Mouse (Mus musculus): Measurements from ENCODE around the gene Fam174b.

Fam174b gene

GRCm38 (mm10) chr7:73740111-73741035 is at the start of gene Fam174b:
Gene Fam174b (plus strand): TSS chr7:73740302.
- in situ Hi-C loops (cut with MboI): no loop called here

- in situ Hi-C loops (cut with MboI): no loop called here
Measured at GRCm38 (mm10) chr7:73697092-73697491, 43.0 kb upstream of the Fam174b start.

- in situ Hi-C loops (cut with MboI): no loop called here
Measured at GRCm38 (mm10) chr7:73704305-73704704, 35.8 kb upstream of the Fam174b start.

GRCm38 (mm10) chr7:73713506-73713905 is 26.6 kb upstream of the Fam174b start:
- in situ Hi-C loops (cut with MboI): no loop called here

- in situ Hi-C loops (cut with MboI): no loop called here
Measured at GRCm38 (mm10) chr7:73715928-73716749, 24.0 kb upstream of the Fam174b start.

- in situ Hi-C loops (cut with MboI): no loop called here
Measured at GRCm38 (mm10) chr7:73716841-73717240, 23.3 kb upstream of the Fam174b start.

- in situ Hi-C loops (cut with MboI): no loop called here
Measured at GRCm38 (mm10) chr7:73718031-73718430, 22.1 kb upstream of the Fam174b start.

GRCm38 (mm10) chr7:73718497-73719007 is 21.6 kb upstream of the Fam174b start:
- in situ Hi-C loops (cut with MboI): no loop called here

GRCm38 (mm10) chr7:73721046-73721445 is 19.1 kb upstream of the Fam174b start:
- in situ Hi-C loops (cut with MboI): no loop called here

- in situ Hi-C loops (cut with MboI): no loop called here
Measured at GRCm38 (mm10) chr7:73721764-73722163, 18.3 kb upstream of the Fam174b start.

- in situ Hi-C loops (cut with MboI): no loop called here
Measured at GRCm38 (mm10) chr7:73729913-73730312, 10.2 kb upstream of the Fam174b start.

GRCm38 (mm10) chr7:73730430-73731022 is 9.6 kb upstream of the Fam174b start:
- in situ Hi-C loops (cut with MboI): no loop called here

- in situ Hi-C loops (cut with MboI): no loop called here
Measured at GRCm38 (mm10) chr7:73736046-73736445, 4.1 kb upstream of the Fam174b start.

GRCm38 (mm10) chr7:73741392-73741791 is 1.3 kb downstream of the Fam174b start:
- in situ Hi-C loops (cut with MboI): no loop called here

- in situ Hi-C loops (cut with MboI): no loop called here
Measured at GRCm38 (mm10) chr7:73741841-73742240, 1.7 kb downstream of the Fam174b start.

GRCm38 (mm10) chr7:73743144-73743543 is 3.0 kb downstream of the Fam174b start:
- in situ Hi-C loops (cut with MboI): no loop called here

GRCm38 (mm10) chr7:73743831-73744370 is 3.8 kb downstream of the Fam174b start:
- in situ Hi-C loops (cut with MboI): no loop called here

GRCm38 (mm10) chr7:73745903-73746302 is 5.8 kb downstream of the Fam174b start:
- in situ Hi-C loops (cut with MboI): no loop called here

- in situ Hi-C loops (cut with MboI): no loop called here
Measured at GRCm38 (mm10) chr7:73746836-73747235, 6.7 kb downstream of the Fam174b start.

- in situ Hi-C loops (cut with MboI): no loop called here
Measured at GRCm38 (mm10) chr7:73747531-73747930, 7.4 kb downstream of the Fam174b start.

GRCm38 (mm10) chr7:73748437-73749108 is 8.5 kb downstream of the Fam174b start:
- in situ Hi-C loops (cut with MboI): no loop called here
